Mouse (Mus musculus): ENCODE data around the gene Mat2a.

- TF ChIP-seq ZNF384 (IDR thresholded peaks at IDR 0.05; ENCODE audit: low read depth, low read length) = no peak
- TF ChIP-seq MAFK (IDR thresholded peaks at IDR 0.05; ENCODE audit: insufficient read depth, low read depth, low read length) = no peak
Observed at GRCm38 (mm10) chr6:72447487-72447886, 8.1 kb upstream of the Mat2a start.
